In genomic region chr1:191709811-191710210, GRCm38 (mm10) we compare ENCODE assay signal across 22 mouse cellular contexts.
"Had no signal": no experiment of that assay in that cellular context is flagged by ENCODE, and none has a peak within 500 bp of the region (broad histone marks: within the 10 kb centered on the region; RNA-seq: fewer than 3 reads in every experiment).

No protein-coding gene starts in this region.

- H3K4me3 ChIP-seq: forebrain, embryonic 15.5 days; heart, embryonic 13.5 days; heart, embryonic 15.5 days; hindbrain, embryonic 13.5 days; hindbrain, embryonic 15.5 days; limb, embryonic 13.5 days; limb, embryonic 15.5 days; liver, embryonic 12.5 days had no signal

- DNase-seq: forebrain, postnatal 0 days; gastrocnemius, postnatal 14 days; gastrocnemius, postnatal 36 days; heart, adult 18-20 months; heart, postnatal 14 days; heart, postnatal 36 days; kidney, adult 11 months; kidney, adult 2 months; layer of hippocampus, adult 9-11 months; layer of hippocampus, postnatal 36 days; left cerebral cortex, postnatal 4 days had no signal

- ATAC-seq: forebrain, embryonic 15.5 days; forebrain, postnatal 0 days; hindbrain, postnatal 0 days; intestine, embryonic 16.5 days; liver, embryonic 12.5 days had no signal

- H3K27me3 ChIP-seq: forebrain, embryonic 15.5 days; heart, embryonic 13.5 days; heart, embryonic 15.5 days; hindbrain, embryonic 13.5 days; hindbrain, embryonic 15.5 days; limb, embryonic 13.5 days; limb, embryonic 15.5 days; liver, embryonic 12.5 days had no signal

- H3K4me1 ChIP-seq: forebrain, embryonic 15.5 days; hindbrain, embryonic 13.5 days; hindbrain, embryonic 15.5 days; limb, embryonic 13.5 days; limb, embryonic 15.5 days; liver, embryonic 12.5 days had no signal

- H3K27ac ChIP-seq: forebrain, embryonic 15.5 days; heart, embryonic 13.5 days; heart, embryonic 15.5 days; hindbrain, embryonic 13.5 days; hindbrain, embryonic 15.5 days; hindbrain, postnatal 0 days; limb, embryonic 13.5 days; limb, embryonic 15.5 days; liver, embryonic 12.5 days had no signal

- H3K9ac ChIP-seq: forebrain, embryonic 15.5 days; forebrain, postnatal 0 days; heart, embryonic 13.5 days; heart, embryonic 15.5 days; hindbrain, embryonic 13.5 days; hindbrain, embryonic 15.5 days; limb, embryonic 13.5 days; limb, embryonic 15.5 days; liver, embryonic 12.5 days had no signal

- H3K36me3 ChIP-seq: forebrain, embryonic 15.5 days; heart, embryonic 13.5 days; heart, embryonic 15.5 days; hindbrain, embryonic 13.5 days; hindbrain, embryonic 15.5 days; limb, embryonic 13.5 days; limb, embryonic 15.5 days; liver, embryonic 12.5 days had no signal

- H3K4me2 ChIP-seq: forebrain, embryonic 15.5 days; heart, embryonic 11.5 days; heart, embryonic 13.5 days; heart, embryonic 15.5 days; hindbrain, embryonic 13.5 days; hindbrain, embryonic 15.5 days; limb, embryonic 13.5 days; limb, embryonic 15.5 days; liver, embryonic 12.5 days had no signal

- H3K9me3 ChIP-seq: forebrain, embryonic 15.5 days; heart, embryonic 13.5 days; heart, embryonic 15.5 days; hindbrain, embryonic 13.5 days; hindbrain, embryonic 15.5 days; limb, embryonic 13.5 days; limb, embryonic 15.5 days; liver, embryonic 12.5 days had no signal
